Mouse (Mus musculus): Measurements from ENCODE around the gene Atpaf1.

- TF ChIP-seq POLR2A (IDR thresholded peaks at IDR 0.05; ENCODE audit: extremely low read depth, insufficient read depth, low read length) (no peak), CTCF (IDR thresholded peaks at IDR 0.05; ENCODE audit: extremely low read depth, insufficient read depth, low read length) (no peak)
Measured at GRCm38 (mm10) chr4:115795360-115795759, 10.7 kb downstream of the Atpaf1 start.

Data from cortical plate, adult 2 months (tissue).